Mouse (Mus musculus): ENCODE results near the gene Ostf1. TPM values are rescaled to one million over a fixed set of nuclear protein-coding genes. Genes with fewer than 3 reads are reported as not detected.

The Ostf1 gene
- polyA plus RNA-seq, 1 experiment from 2014 or later: 36.2 TPM

- ATAC-seq (ENCODE audit: insufficient number of reproducible peaks, insufficient read depth, low FRiP score, low TSS enrichment, low read depth): no peak
Measured at GRCm38 (mm10) chr19:18658473-18658872, 26.9 kb upstream of the Ostf1 start.

DNA sequence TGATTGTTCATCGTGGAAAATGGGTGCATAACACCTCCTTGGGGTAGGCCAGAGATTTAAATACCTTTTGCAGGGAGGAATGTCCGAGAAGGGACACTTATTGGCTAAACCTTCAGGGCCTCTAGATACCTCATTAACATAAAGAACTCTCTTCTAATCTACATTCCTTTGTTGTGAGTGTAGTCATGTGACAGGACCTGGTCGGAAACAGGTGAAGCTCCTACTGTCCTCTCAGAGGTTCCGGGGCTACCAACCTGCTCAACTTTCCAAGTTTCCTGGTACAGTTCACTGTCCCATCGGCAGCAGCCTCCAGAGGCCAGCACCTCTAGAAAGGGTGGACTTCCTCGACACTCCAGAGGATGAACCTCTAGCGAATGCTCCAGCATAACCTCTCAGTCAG lies 24.4 kb upstream of the Ostf1 start:
- H3K4me2 ChIP-seq: no peak overlapping the region
- H3K36me3 ChIP-seq: no peaks in the 10 kb centered on the region
- H3K27ac ChIP-seq: no peak overlapping the region
- ATAC-seq (ENCODE audit: insufficient number of reproducible peaks, insufficient read depth, low FRiP score, low TSS enrichment, low read depth): no peak
- 79% methylated on average over 7 of the region's 7 CpGs for WGBS
- H3K27me3 ChIP-seq: no peaks in the 10 kb centered on the region
- no peak overlapping the region for H3K4me3 ChIP-seq (replicated peaks)
- H3K9me3 ChIP-seq: no peaks in the 10 kb centered on the region
- no peak overlapping the region for H3K9ac ChIP-seq (replicated peaks)
- H3K4me1 ChIP-seq (replicated peaks): no peaks in the 10 kb centered on the region

More at GRCm38 (mm10) chr19:18658473-18658872, 26.9 kb upstream of the Ostf1 start:
- no peak overlapping the region for H3K27ac ChIP-seq
- H3K4me3 ChIP-seq (replicated peaks): no peak overlapping the region
- no peak overlapping the region for H3K9ac ChIP-seq (replicated peaks)
- H3K4me1 ChIP-seq (replicated peaks): no peaks in the 10 kb centered on the region
- no peaks in the 10 kb centered on the region for H3K27me3 ChIP-seq
- no peak overlapping the region for H3K4me2 ChIP-seq
- no peaks in the 10 kb centered on the region for H3K9me3 ChIP-seq
- no peaks in the 10 kb centered on the region for H3K36me3 ChIP-seq
- 64% methylated on average over 4 of the region's 4 CpGs for WGBS

DNA sequence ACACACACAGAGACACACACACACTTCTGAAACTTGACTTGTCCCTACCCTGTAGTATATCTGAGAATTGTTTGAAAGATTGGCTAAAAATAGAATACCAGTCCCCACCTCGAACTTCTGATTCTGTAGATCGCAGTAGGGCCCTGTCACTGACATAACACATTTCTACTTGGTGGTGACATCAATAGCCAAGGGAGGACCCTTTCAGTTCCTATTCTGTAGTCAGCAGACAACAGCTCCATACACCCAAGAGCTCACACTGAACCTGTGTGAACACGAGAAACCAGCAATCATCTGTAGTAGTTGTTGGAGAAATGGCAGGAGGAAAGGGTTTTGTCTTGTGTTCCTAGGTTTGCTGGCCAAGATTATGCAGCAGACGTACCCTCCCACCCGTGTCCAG lies 23.4 kb upstream of the Ostf1 start:
- Histone ChIP-seq H3K4me1 (replicated peaks) (no peaks in the 10 kb centered on the region), H3K4me3 (replicated peaks) (no peak overlapping the region), H3K4me2 (no peak overlapping the region), H3K36me3 (no peaks in the 10 kb centered on the region), H3K27me3 (no peaks in the 10 kb centered on the region), H3K27ac (no peak overlapping the region), H3K9ac (replicated peaks) (no peak overlapping the region), H3K9me3 (no peaks in the 10 kb centered on the region)
- no peak for ATAC-seq (ENCODE audit: insufficient number of reproducible peaks, insufficient read depth, low FRiP score, low TSS enrichment, low read depth)
- WGBS: 88% methylated on average over 5 of the region's 5 CpGs

DNA sequence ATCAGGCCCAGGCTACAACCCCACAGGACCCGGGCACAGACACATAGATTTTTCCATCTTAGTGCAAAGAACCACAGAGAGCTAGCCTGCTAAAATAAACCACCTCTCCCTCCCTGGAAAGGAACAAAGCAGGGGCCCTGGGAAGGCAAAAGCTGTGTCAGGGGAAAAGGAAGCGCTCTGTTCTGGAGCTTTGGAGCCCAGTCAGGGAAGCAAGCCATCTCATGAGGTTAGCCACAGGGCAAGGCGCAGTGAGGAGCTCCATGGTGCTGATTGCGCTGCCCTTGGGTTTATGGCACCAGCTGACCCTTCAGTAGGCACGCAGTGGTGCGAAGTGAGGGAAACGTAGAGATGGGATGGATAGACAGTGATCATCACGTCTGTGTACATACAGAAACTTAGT lies 22.7 kb upstream of the Ostf1 start:
- Histone ChIP-seq H3K4me1 (replicated peaks) (no peaks in the 10 kb centered on the region; the same call in 1 of the 2 replicates), H3K4me2 (no peak overlapping the region), H3K9me3 (no peaks in the 10 kb centered on the region), H3K27me3 (no peaks in the 10 kb centered on the region), H3K27ac (no peak overlapping the region), H3K9ac (replicated peaks) (no peak overlapping the region), H3K36me3 (no peaks in the 10 kb centered on the region), H3K4me3 (replicated peaks) (no peak overlapping the region)
- WGBS: 90% methylated on average over 8 of the region's 8 CpGs
- ATAC-seq (ENCODE audit: insufficient number of reproducible peaks, insufficient read depth, low FRiP score, low TSS enrichment, low read depth): no peak

GRCm38 (mm10) chr19:18653058-18653457 lies 21.4 kb upstream of the Ostf1 start:
- Histone ChIP-seq H3K9me3 (no peaks in the 10 kb centered on the region), H3K4me2 (no peak overlapping the region), H3K4me3 (replicated peaks) (no peak overlapping the region), H3K4me1 (replicated peaks) (no peaks in the 10 kb centered on the region; the same call in 1 of the 2 replicates), H3K27me3 (no peaks in the 10 kb centered on the region), H3K36me3 (no peaks in the 10 kb centered on the region), H3K27ac (no peak overlapping the region), H3K9ac (replicated peaks) (no peak overlapping the region)
- WGBS: 78% methylated on average over 6 of the region's 6 CpGs
- ATAC-seq (ENCODE audit: insufficient number of reproducible peaks, insufficient read depth, low FRiP score, low TSS enrichment, low read depth): no peak

DNA sequence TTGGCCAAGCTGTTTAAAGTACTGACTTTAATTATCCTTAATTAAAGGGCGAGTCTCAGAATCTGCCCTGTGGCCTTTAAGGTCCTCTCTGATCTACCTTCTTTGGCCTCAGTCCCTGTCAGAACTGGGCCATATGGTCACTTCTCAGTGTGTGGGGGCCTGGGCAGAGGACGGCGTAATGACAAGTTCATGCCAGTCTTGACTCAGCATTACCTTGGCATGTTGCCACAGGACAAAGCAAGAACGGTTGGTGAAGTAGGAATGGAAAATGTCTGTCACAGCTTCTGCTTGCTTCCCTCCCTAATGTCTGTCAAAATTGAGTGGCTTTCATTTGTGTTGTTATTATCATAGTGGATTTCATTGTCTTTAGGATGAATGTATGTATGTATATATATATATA lies 21.0 kb upstream of the Ostf1 start:
- Histone ChIP-seq H3K9me3 (no peaks in the 10 kb centered on the region), H3K4me3 (replicated peaks) (no peak overlapping the region), H3K4me2 (no peak overlapping the region), H3K27me3 (no peaks in the 10 kb centered on the region), H3K36me3 (no peaks in the 10 kb centered on the region), H3K9ac (replicated peaks) (no peak overlapping the region), H3K27ac (no peak overlapping the region), H3K4me1 (replicated peaks) (no peaks in the 10 kb centered on the region; the same call in 1 of the 2 replicates)
- no peak for ATAC-seq (ENCODE audit: insufficient number of reproducible peaks, insufficient read depth, low FRiP score, low TSS enrichment, low read depth)
- WGBS: 32% methylated on average over 4 of the region's 4 CpGs

GRCm38 (mm10) chr19:18650473-18650872 lies 18.9 kb upstream of the Ostf1 start:
- H3K27me3 ChIP-seq: no peaks in the 10 kb centered on the region
- H3K27ac ChIP-seq: no peak overlapping the region
- no peak overlapping the region for H3K4me2 ChIP-seq
- no peaks in the 10 kb centered on the region for H3K9me3 ChIP-seq
- no peaks in the 10 kb centered on the region; the same call in 1 of the 2 replicates for H3K4me1 ChIP-seq (replicated peaks)
- no peak for ATAC-seq (ENCODE audit: insufficient number of reproducible peaks, insufficient read depth, low FRiP score, low TSS enrichment, low read depth)
- H3K9ac ChIP-seq (replicated peaks): no peak overlapping the region
- no peak overlapping the region for H3K4me3 ChIP-seq (replicated peaks)
- 80% methylated on average over 6 of the region's 6 CpGs for WGBS
- H3K36me3 ChIP-seq: no peaks in the 10 kb centered on the region

- Histone ChIP-seq H3K27me3 (no peaks in the 10 kb centered on the region), H3K9ac (replicated peaks) (no peak overlapping the region), H3K27ac (no peak overlapping the region), H3K4me2 (no peak overlapping the region), H3K36me3 (no peaks in the 10 kb centered on the region), H3K4me3 (replicated peaks) (no peak overlapping the region), H3K9me3 (no peaks in the 10 kb centered on the region), H3K4me1 (replicated peaks) (no peaks in the 10 kb centered on the region; the same call in 1 of the 2 replicates)
- ATAC-seq (ENCODE audit: insufficient number of reproducible peaks, insufficient read depth, low FRiP score, low TSS enrichment, low read depth): no peak
- WGBS: 86% methylated on average over 4 of the region's 4 CpGs
Measured at GRCm38 (mm10) chr19:18649955-18650354, 18.3 kb upstream of the Ostf1 start.

GRCm38 (mm10) chr19:18648558-18648945 lies 16.9 kb upstream of the Ostf1 start:
- ATAC-seq (ENCODE audit: insufficient number of reproducible peaks, insufficient read depth, low FRiP score, low TSS enrichment, low read depth): no peak
- H3K4me2 ChIP-seq: no peak overlapping the region
- WGBS: 64% methylated on average over 6 of the region's 6 CpGs

GRCm38 (mm10) chr19:18647775-18648557 lies 16.3 kb upstream of the Ostf1 start:
- H3K9me3 ChIP-seq: no peaks in the 10 kb centered on the region
- 46% methylated on average over 9 of the region's 9 CpGs for WGBS
- H3K4me1 ChIP-seq (replicated peaks): no peaks in the 10 kb centered on the region; the same call in 1 of the 2 replicates
- H3K36me3 ChIP-seq: no peaks in the 10 kb centered on the region
- no peaks in the 10 kb centered on the region for H3K27me3 ChIP-seq
- H3K4me3 ChIP-seq (replicated peaks): no peak overlapping the region
- no peak for ATAC-seq (ENCODE audit: insufficient number of reproducible peaks, insufficient read depth, low FRiP score, low TSS enrichment, low read depth)
- no peak overlapping the region for H3K9ac ChIP-seq (replicated peaks)
- H3K27ac ChIP-seq: no peak overlapping the region
- H3K4me2 ChIP-seq: no peak overlapping the region

More at GRCm38 (mm10) chr19:18648558-18648945, 16.9 kb upstream of the Ostf1 start:
- no peak overlapping the region for H3K27ac ChIP-seq
- no peak overlapping the region for H3K9ac ChIP-seq (replicated peaks)
- H3K4me1 ChIP-seq (replicated peaks): no peaks in the 10 kb centered on the region; the same call in 1 of the 2 replicates
- H3K36me3 ChIP-seq: no peaks in the 10 kb centered on the region
- H3K27me3 ChIP-seq: no peaks in the 10 kb centered on the region
- no peak overlapping the region for H3K4me3 ChIP-seq (replicated peaks)
- no peaks in the 10 kb centered on the region for H3K9me3 ChIP-seq

DNA sequence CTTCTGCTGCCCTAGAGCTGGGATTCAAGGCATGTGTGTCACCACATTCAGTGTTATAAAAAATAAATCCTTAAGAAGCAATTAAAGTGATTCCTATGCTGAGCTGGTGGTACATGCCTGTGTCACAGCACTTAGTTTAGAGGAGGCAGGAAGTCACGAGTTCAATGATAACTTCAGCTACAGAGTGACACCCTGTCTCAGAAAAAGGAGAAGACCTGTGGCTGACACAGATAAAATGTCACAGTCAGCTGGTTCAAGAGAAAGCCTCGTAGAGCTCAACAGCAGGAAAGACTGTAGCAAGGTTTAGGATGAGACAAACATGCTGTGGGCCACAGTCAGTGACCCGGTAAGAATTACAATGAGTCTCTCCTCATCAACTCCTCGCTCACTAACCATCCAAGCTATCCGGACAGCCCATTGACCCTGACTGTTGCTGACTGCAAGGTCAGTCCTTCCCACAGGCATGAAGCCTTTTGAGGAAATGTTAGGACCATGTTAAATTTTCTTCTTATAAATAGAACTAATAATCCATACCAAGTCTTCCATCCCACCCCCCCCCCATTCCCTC lies 15.3 kb upstream of the Ostf1 start:
- Histone ChIP-seq H3K27me3 (no peaks in the 10 kb centered on the region), H3K4me1 (replicated peaks) (no peaks in the 10 kb centered on the region; the same call in 1 of the 2 replicates), H3K9me3 (no peaks in the 10 kb centered on the region), H3K4me3 (replicated peaks) (no peak overlapping the region), H3K36me3 (peaks cover 4% of the 10 kb centered on the region; the same call in 1 of the 2 replicates), H3K27ac (no peak overlapping the region), H3K9ac (replicated peaks) (no peak overlapping the region), H3K4me2 (no peak overlapping the region)
- ATAC-seq (ENCODE audit: insufficient number of reproducible peaks, insufficient read depth, low FRiP score, low TSS enrichment, low read depth): no peak
- WGBS: 81% methylated on average over 5 of the region's 5 CpGs
